Comparison of ENCODE assay signal across 22 mouse cellular contexts in the genomic region with DNA sequence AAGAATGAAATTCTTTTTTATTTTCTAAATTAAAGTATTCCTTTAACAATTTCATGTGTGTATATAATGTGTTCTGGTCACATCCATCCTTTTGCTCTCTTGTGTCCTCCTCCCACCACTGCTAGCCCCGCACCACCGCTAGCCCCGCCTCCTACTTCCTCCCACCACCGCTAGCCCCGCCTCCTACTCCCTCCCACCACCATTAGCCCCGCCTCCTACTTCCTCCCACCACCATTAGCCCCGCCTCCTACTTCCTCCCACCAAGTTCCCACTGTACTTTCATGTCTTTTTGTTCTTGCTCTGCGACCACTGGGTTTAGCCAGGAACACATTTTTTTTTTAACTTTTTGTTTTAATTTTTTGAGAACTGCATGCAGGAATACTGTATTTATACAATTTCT. TPM values are rescaled to one million over a fixed set of nuclear protein-coding genes. Genes with fewer than 3 reads are reported as not detected.
DNase-seq lines count a peak whose midpoint lies in the region; ATAC-seq lines count a peak whose summit lies in the region.
"Had no signal": no experiment of that assay in that cellular context is flagged by ENCODE, and none has a peak within 500 bp of the region (broad histone marks: within the 10 kb centered on the region; RNA-seq: fewer than 3 reads in every experiment).

No protein-coding gene starts in this region.

- H3K36me3 ChIP-seq in hindbrain, embryonic 10.5 days = no peaks in the 10 kb centered on the region
- no peaks in the 10 kb centered on the region for H3K36me3 ChIP-seq in embryonic facial prominence, embryonic 10.5 days (replicated peaks)
- H3K36me3 ChIP-seq: embryonic facial prominence, embryonic 15.5 days; heart, embryonic 12.5 days; limb, embryonic 13.5 days had no signal

- no peaks in the 10 kb centered on the region for H3K9me3 ChIP-seq in hindbrain, embryonic 10.5 days
- H3K9me3 ChIP-seq in embryonic facial prominence, embryonic 10.5 days = no peaks in the 10 kb centered on the region
- H3K9me3 ChIP-seq: embryonic facial prominence, embryonic 15.5 days; heart, embryonic 12.5 days; limb, embryonic 13.5 days had no signal

- 77% methylated on average over 8 of the region's 8 CpGs for WGBS in hindbrain, embryonic 10.5 days
- 75% methylated on average over 8 of the region's 8 CpGs for WGBS in embryonic facial prominence, embryonic 10.5 days

- no peaks in the 10 kb centered on the region for H3K27me3 ChIP-seq in hindbrain, embryonic 10.5 days (ENCODE audit: insufficient read depth, poor library complexity, severe bottlenecking)
- no peaks in the 10 kb centered on the region for H3K27me3 ChIP-seq in embryonic facial prominence, embryonic 10.5 days (replicated peaks; ENCODE audit: low read depth, poor library complexity, severe bottlenecking)
- H3K27me3 ChIP-seq: embryonic facial prominence, embryonic 15.5 days; heart, embryonic 12.5 days; limb, embryonic 13.5 days had no signal

- ATAC-seq in CD4-positive, CD25-positive, alpha-beta regulatory T cell, adult 4 months = no peak
- ATAC-seq: forebrain, postnatal 0 days; hindbrain, embryonic 16.5 days; intestine, postnatal 0 days; midbrain, embryonic 16.5 days had no signal

- no peaks in the 10 kb centered on the region for H3K4me1 ChIP-seq in hindbrain, embryonic 10.5 days (replicated peaks)
- H3K4me1 ChIP-seq in embryonic facial prominence, embryonic 10.5 days = no peaks in the 10 kb centered on the region
- H3K4me1 ChIP-seq: embryonic facial prominence, embryonic 15.5 days; heart, embryonic 12.5 days; limb, embryonic 13.5 days had no signal

- DNase-seq in CD4-positive, CD25-positive, alpha-beta regulatory T cell, adult 2 months (ENCODE audit: low read depth, low spot score) = peak; percentile 34
- peak; percentile 47 for DNase-seq in thymus, postnatal 4 days
- no peak for DNase-seq in thymus, postnatal 10 days (ENCODE audit: low spot score in 2 of 2)
- DNase-seq in induced T-regulatory cell, adult 2 months (ENCODE audit: low read depth) = peak; percentile 25
- no peak for DNase-seq in hindbrain, embryonic 10.5 days (ENCODE audit: low spot score)
- DNase-seq in layer of hippocampus, postnatal 14 days (ENCODE audit: low spot score in 2 of 2) = no peak
- no peak for DNase-seq in embryonic facial prominence, embryonic 10.5 days (ENCODE audit: low spot score)
- DNase-seq: adrenal gland, postnatal 25 days; cerebellum, adult 11 months; embryo, embryonic 11 days; forebrain, postnatal 0 days; heart, postnatal 36 days; right cerebral cortex, postnatal 4 days had no signal

- H3K27ac ChIP-seq in hindbrain, embryonic 10.5 days = no peak overlapping the region
- no peak overlapping the region for H3K27ac ChIP-seq in embryonic facial prominence, embryonic 10.5 days (replicated peaks)
- H3K27ac ChIP-seq: embryonic facial prominence, embryonic 15.5 days; limb, embryonic 13.5 days had no signal

- no peak overlapping the region for H3K4me3 ChIP-seq in hindbrain, embryonic 10.5 days
- no peak overlapping the region for H3K4me3 ChIP-seq in embryonic facial prominence, embryonic 10.5 days
- H3K4me3 ChIP-seq: embryonic facial prominence, embryonic 15.5 days; heart, embryonic 12.5 days; limb, embryonic 13.5 days had no signal

RNA-seq across cellular contexts. Expression of gene Asb14, which starts 41.3 kb away (rescaled TPM):
- 1 to 10 TPM; 1.0 TPM for polyA plus RNA-seq in CD4-positive, CD25-positive, alpha-beta regulatory T cell, adult 4 months (2017; shearing (Covaris generic))
- not detected in 2 replicates for polyA plus RNA-seq in hindbrain, embryonic 10.5 days (2016; fragmentation: Nextera tagmentation; extraction: Ambion mirVana)
- total RNA-seq in layer of hippocampus, postnatal 14 days (2021) = under 1 TPM in 1 of 2 experiments, not detected in 1; 0.16 TPM
- polyA plus RNA-seq in embryonic facial prominence, embryonic 10.5 days (2016; fragmentation: Nextera tagmentation; extraction: Ambion mirVana) = not detected in 2 replicates
- total RNA-seq: adrenal gland, postnatal 25 days; layer of hippocampus, postnatal 25 days had no signal
- polyA plus RNA-seq: neural tube, embryonic 11.5 days had no signal

Comparison
In these comparisons a context has a peak if more than half of its experiments do, and no peak if none do; other contexts are left out.
1. DNase-seq: peak in CD4-positive, CD25-positive, alpha-beta regulatory T cell, adult 2 months (single experiment), thymus, postnatal 4 days (single experiment) and induced T-regulatory cell, adult 2 months (single experiment); none in thymus, postnatal 10 days (0 of 2), hindbrain, embryonic 10.5 days (single experiment), layer of hippocampus, postnatal 14 days (0 of 2) and embryonic facial prominence, embryonic 10.5 days (single experiment).